Mouse (Mus musculus): ENCODE data around the gene Specc1.

GRCm38 (mm10) chr11:61957296-61957813 is 792 bp downstream of the Specc1 start:
- TF ChIP-seq CTCF (conservative IDR thresholded peaks at IDR 0.05 in 1 of 2, IDR thresholded peaks at IDR 0.05 in 1 of 2; ENCODE audit: low read depth in 2 of 2, low read length in 2 of 2) (no peak), ZNF384 (IDR thresholded peaks at IDR 0.05; ENCODE audit: low read depth, low read length) (no peak), POLR2A (IDR thresholded peaks at IDR 0.05; ENCODE audit: low read depth, low read length) (no peak)

Measured in CH12.LX (cell line).